In genomic region chr6:134566248-134566817, GRCm38 (mm10) we compare ENCODE assay signal across 8 mouse cellular contexts. TPM values are rescaled to one million over a fixed set of nuclear protein-coding genes. Genes with fewer than 3 reads are reported as not detected.
DNase-seq lines count a peak whose midpoint lies in the region; ATAC-seq and TF ChIP-seq lines count a peak whose summit lies in the region.

No protein-coding gene starts in this region.

- H3K9me3 ChIP-seq in forebrain, embryonic 10.5 days: peaks cover under 1% of the 10 kb centered on the region; the same call in 1 of the 2 replicates
- H3K9me3 ChIP-seq in limb, embryonic 12.5 days: no peaks in the 10 kb centered on the region

- peak; percentile 49 for ATAC-seq in Patski
- ATAC-seq in limb, embryonic 12.5 days (ENCODE audit: insufficient number of reproducible peaks, insufficient read depth, low FRiP score, low TSS enrichment, low read depth): peak; percentile 75

- no peak for DNase-seq in layer of hippocampus, adult 2 months (ENCODE audit: low spot score in 2 of 2)
- no peak for DNase-seq in layer of hippocampus, adult 11-12 months (ENCODE audit: low spot score)
- DNase-seq in Patski (ENCODE audit: low read depth, low spot score): no peak
- peak; percentile 60 for DNase-seq in forebrain, embryonic 10.5 days (ENCODE audit: extremely low spot score, low spot score)
- DNase-seq in layer of hippocampus, adult 18-20 months (ENCODE audit: low spot score in 2 of 2): no peak
- DNase-seq in ovary, adult 18-20 months (ENCODE audit: low spot score): no peak

- H3K4me1 ChIP-seq in forebrain, embryonic 10.5 days: peaks cover 38% of the 10 kb centered on the region
- peaks cover 15% of the 10 kb centered on the region for H3K4me1 ChIP-seq in limb, embryonic 12.5 days (replicated peaks)
- peaks cover 5% of the 10 kb centered on the region; the same call in 1 of the 2 replicates for H3K4me1 ChIP-seq in olfactory bulb, adult 2 months (ENCODE audit: control insufficient read depth, insufficient read depth, low read length)

- H3K27ac ChIP-seq in layer of hippocampus, adult 2 months: peak overlapping the region; percentile 99
- peak overlapping the region; percentile 100 for H3K27ac ChIP-seq in forebrain, embryonic 10.5 days
- peak overlapping the region; percentile 100 for H3K27ac ChIP-seq in limb, embryonic 12.5 days
- H3K27ac ChIP-seq in olfactory bulb, adult 2 months (ENCODE audit: insufficient read depth, low read depth, low read length): peak overlapping the region; percentile 98

- H3K27me3 ChIP-seq in Patski: no peaks in the 10 kb centered on the region
- no peaks in the 10 kb centered on the region for H3K27me3 ChIP-seq in forebrain, embryonic 10.5 days (ENCODE audit: poor library complexity, severe bottlenecking)
- no peaks in the 10 kb centered on the region for H3K27me3 ChIP-seq in limb, embryonic 12.5 days

- POLR2A ChIA-PET in Patski (lab: Charles Lee): interaction anchor here (1.6 kb wide), 1 partner anchor 54 kb away, joined by 6 read pairs; no protein-coding TSS in a partner anchor

- in situ Hi-C loops in Patski (cut with MboI; ENCODE audit: low pct_unique_long_range_greater_than_20kb): no loop called here

- H3K9ac ChIP-seq in limb, embryonic 12.5 days (replicated peaks): peak overlapping the region; percentile 98

- CTCF ChIA-PET in Patski (lab: Charles Lee): interaction anchor here (1.2 kb wide), 1 partner anchor 111 kb away, joined by 4 read pairs; no protein-coding TSS in a partner anchor

- WGBS in forebrain, embryonic 10.5 days: 0% methylated on average over 51 of the region's 64 CpGs
- WGBS in limb, embryonic 12.5 days: 1% methylated on average over 40 of the region's 64 CpGs
- under 1% methylated on average over 35 of the region's 64 CpGs for WGBS in olfactory bulb, adult 2 months

- H3K4me3 ChIP-seq in layer of hippocampus, adult 2 months: peak overlapping the region; percentile 70
- peak overlapping the region; percentile 96 for H3K4me3 ChIP-seq in forebrain, embryonic 10.5 days
- peak overlapping the region; percentile 95 for H3K4me3 ChIP-seq in limb, embryonic 12.5 days (replicated peaks)
- H3K4me3 ChIP-seq in olfactory bulb, adult 2 months (ENCODE audit: insufficient read depth, low read depth, low read length): peak overlapping the region; percentile 97

- H3K4me2 ChIP-seq in limb, embryonic 12.5 days: peak overlapping the region; percentile 73

- no peak for TF ChIP-seq POLR2A in olfactory bulb, adult 2 months (IDR thresholded peaks at IDR 0.05; ENCODE audit: insufficient read depth, low read depth, low read length)

- peaks cover 4% of the 10 kb centered on the region for H3K36me3 ChIP-seq in forebrain, embryonic 10.5 days (replicated peaks)
- H3K36me3 ChIP-seq in limb, embryonic 12.5 days: peaks cover 3% of the 10 kb centered on the region; the same call in 1 of the 2 replicates

- TF ChIP-seq CTCF in layer of hippocampus, adult 2 months (conservative IDR thresholded peaks at IDR 0.05): no peak
- TF ChIP-seq CTCF in Patski (IDR thresholded peaks at IDR 0.05): no peak
- TF ChIP-seq CTCF in olfactory bulb, adult 2 months (IDR thresholded peaks at IDR 0.05; ENCODE audit: insufficient read depth, low read depth, low read length): no peak

RNA-seq across cellular contexts. Expression of gene Lrp6, which starts 0.4 kb away (rescaled TPM):
- 10 to 100 TPM; 49.2 to 54.5 TPM for total RNA-seq in layer of hippocampus, adult 2 months (2021)
- polyA plus RNA-seq in Patski (2021): 36.2 TPM
- polyA plus RNA-seq in forebrain, embryonic 10.5 days (2016; fragmentation: Nextera tagmentation; extraction: Ambion mirVana): 25.4 and 25.9 TPM in 2 replicates
- 40.8 and 41.7 TPM in 2 replicates for polyA plus RNA-seq in limb, embryonic 12.5 days (2016; fragmentation: Nextera tagmentation; extraction: Ambion mirVana)
- 154 TPM in 1 of 2 replicates, not detected in the other for polyA plus RNA-seq in olfactory bulb, adult 2 months (2012; ENCODE audit: insufficient read depth, insufficient read length, low replicate concordance, missing spikeins)
- 10 to 100 TPM; 48.8 to 52.6 TPM for total RNA-seq in layer of hippocampus, adult 18-20 months (2021)
